Mouse (Mus musculus) bone marrow macrophage, adult 2 months (primary cell): ENCODE measurements around the gene Arhgap4.

ENCODE experiments used
- CTCF ChIP-seq: IDR thresholded peaks from 2 replicates; pipeline ENCODE4 v1.5.1; 2012; ENCODE audit warnings: low read depth, mild to moderate bottlenecking, low read length, moderate library complexity
- POLR2A ChIP-seq: IDR thresholded peaks from 2 replicates; pipeline ENCODE4 v1.6.1; 2012; ENCODE audit warnings: mild to moderate bottlenecking, low read depth, low read length, borderline replicate concordance

DNA sequence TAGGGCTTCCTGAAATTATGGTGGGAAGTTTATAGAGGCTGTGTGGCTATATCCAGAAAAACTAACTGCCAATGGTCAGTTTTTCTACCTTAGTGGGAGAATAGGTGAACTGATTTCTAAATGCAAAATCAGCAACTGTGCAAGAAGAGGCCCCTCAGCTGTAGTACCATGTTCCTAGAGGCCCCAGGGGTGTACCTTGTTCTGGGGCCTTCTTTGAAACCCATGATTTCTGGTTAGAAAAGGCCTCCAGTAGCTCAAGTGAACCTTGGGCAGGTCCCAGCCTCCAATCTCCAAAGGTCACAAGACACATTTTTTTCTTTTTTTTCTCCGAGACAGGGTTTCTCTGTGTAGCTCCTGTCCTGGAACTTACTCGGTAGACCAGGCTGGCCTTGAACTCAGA is 20.6 kb upstream of the Arhgap4 start:
- TF ChIP-seq CTCF (no peak), POLR2A (no peak)
